Mouse (Mus musculus) leukemia stem cell, adult 10-12 weeks (primary cell): Measurements from ENCODE around the gene Lrp11. TPM values are rescaled to one million over a fixed set of nuclear protein-coding genes. Genes with fewer than 3 reads are reported as not detected.

Experiments
- polyA plus RNA-seq: library from polyadenylated mRNA; stranded (reverse); fragments of >175 nt; gene quantifications from 2 replicates; pipeline ENCODE4 v1.2.3, GENCODE M21; 2012; ENCODE audit warnings: low replicate concordance

Lrp11 gene
- polyA plus RNA-seq: 2.4 and 2.9 TPM in 2 replicates

GRCm38 (mm10) chr10:7589592-7590233 is at the start of gene Lrp11:
Lrp11 (plus strand) TSS chr10:7589800.

GRCm38 (mm10) chr10:7667342-7667802 is 77.8 kb downstream of the Lrp11 start, which contains the start of gene Nup43:
Nup43 (plus strand) TSS chr10:7667503.

Other genes starting within 250 kb of the Lrp11 start
- gene Ulbp1, start 116.2 kb upstream of the Lrp11 start, polyA plus RNA-seq: 0.10 and 0.48 TPM in 2 replicates
- gene Nup43, start 77.7 kb downstream of the Lrp11 start, polyA plus RNA-seq: 0.38 and 1.9 TPM in 2 replicates
- 35.9 and 38.3 TPM in 2 replicates for gene Pcmt1, start 91.3 kb downstream of the Lrp11 start, polyA plus RNA-seq
- 5.7 and 7.6 TPM in 2 replicates for gene Lats1, start 91.4 kb downstream of the Lrp11 start, polyA plus RNA-seq
- gene Katna1, start 136.2 kb downstream of the Lrp11 start, polyA plus RNA-seq: 0.32 and 0.92 TPM in 2 replicates
- gene Ginm1, start 203.0 kb downstream of the Lrp11 start, polyA plus RNA-seq: 14.8 and 26.1 TPM in 2 replicates
- 0.34 and 5.1 TPM in 2 replicates for gene Ppil4, start 203.1 kb downstream of the Lrp11 start, polyA plus RNA-seq
- gene Zc3h12d, start 242.7 kb downstream of the Lrp11 start, polyA plus RNA-seq: 4.9 and 5.5 TPM in 2 replicates